Mouse (Mus musculus) embryonic stem cell, embryonic (primary cell): Measurements from ENCODE around the gene H2-M5.

Source experiments
- CTCF ChIA-PET, 4 experiments: fragments of 300-600 bp in 2 of 4; fragments of 350-600 bp in 2 of 4; sonication (Branson Sonifier 250); formaldehyde crosslinking; loops; one replicate each; lab custom pipeline; 2022; ENCODE audit warnings: inconsistent platforms in 2 of 4; lab: Charles Lee
- POLR2A ChIA-PET, 4 experiments: fragments of 300-600 bp in 2 of 4; fragments of 350-600 bp in 2 of 4; sonication (Branson Sonifier 250); formaldehyde crosslinking; loops; one replicate each; lab custom pipeline; 2022; ENCODE audit warnings: antibody characterized with exemption in 4 of 4, inconsistent platforms in 1 of 4; lab: Charles Lee

The H2-M5 gene

GRCm38 (mm10) chr17:37002364-37003330, 13.3 kb upstream of the H2-M5 start:
- POLR2A ChIA-PET: interaction anchor here (0.6 to 32.1 kb wide), 84 partner anchors 3 to 1834 kb away, joined by 3 to 469 read pairs (median 6); partner anchors contain the start of genes Gabbr1 (in 3 of the 4), H2-M5 (in 3 of the 4), Trim26 (in 3 of the 4) and 2410137M14Rik (in 2 of the 4)
- CTCF ChIA-PET: interaction anchor here (0.6 to 1.2 kb wide), 5 partner anchors 32 to 167 kb away, joined by 3 to 4 read pairs (median 3); partner anchors contain the start of gene Gabbr1 (in 2 of the 4)

- POLR2A ChIA-PET: interaction anchor here (0.6 to 32.1 kb wide), 30 partner anchors 9 to 718 kb away, joined by 3 to 469 read pairs (median 6); partner anchors contain the start of genes 2410137M14Rik (in 2 of the 4), Mog (in 2 of the 4), Gabbr1 (in 1 of the 4) and H2-M5 (in 1 of the 4)
Measured at GRCm38 (mm10) chr17:37000863-37001262, 11.5 kb upstream of the H2-M5 start, which contains the start of gene Zfp57. Gene Zfp57, plus strand, starts transcription at chr17:37001163.

GRCm38 (mm10) chr17:36998477-36998876, 9.1 kb upstream of the H2-M5 start:
- POLR2A ChIA-PET: interaction anchor here (0.5 to 32.1 kb wide), 45 partner anchors 9 to 217 kb away, joined by 3 to 469 read pairs (median 11); partner anchors contain the start of genes 2410137M14Rik (in 3 of the 4), H2-M5 (in 3 of the 4), Znrd1 (in 3 of the 4) and Znrd1as (in 3 of the 4)
- CTCF ChIA-PET: interaction anchor here in 2 of 4 experiments (1.0 to 1.5 kb wide), 2 partner anchors 9 to 51 kb away, joined by 3 read pairs; no protein-coding TSS in a partner anchor

More at GRCm38 (mm10) chr17:37000863-37001262, 11.5 kb upstream of the H2-M5 start, which contains the start of gene Zfp57:
- CTCF ChIA-PET: interaction anchor here in 2 of 4 experiments (0.6 to 1.3 kb wide), 5 partner anchors 21 to 1003 kb away, joined by 3 to 4 read pairs (median 3); no protein-coding TSS in a partner anchor

- CTCF ChIA-PET: interaction anchor here in 3 of 4 experiments (0.7 to 1.5 kb wide), 11 partner anchors 10 to 1208 kb away, joined by 3 to 6 read pairs (median 3); partner anchors contain the start of genes Znrd1 (in 1 of the 3) and Znrd1as (in 1 of the 3)
- POLR2A ChIA-PET: interaction anchor here (0.5 to 32.1 kb wide), 81 partner anchors 8 to 1078 kb away, joined by 3 to 469 read pairs (median 5); partner anchors contain the start of genes 2410137M14Rik (in 4 of the 4), Gabbr1 (in 4 of the 4), H2-M5 (in 3 of the 4) and Mog (in 2 of the 4)
Measured at GRCm38 (mm10) chr17:36997033-36997735, 7.8 kb upstream of the H2-M5 start.

GRCm38 (mm10) chr17:36995448-36995847, 6.1 kb upstream of the H2-M5 start:
- POLR2A ChIA-PET: interaction anchor here (0.7 to 32.1 kb wide), 44 partner anchors 8 to 88 kb away, joined by 3 to 469 read pairs (median 7); partner anchors contain the start of genes 2410137M14Rik (in 4 of the 4), Znrd1 (in 3 of the 4), Znrd1as (in 3 of the 4) and Gabbr1 (in 2 of the 4)
- CTCF ChIA-PET: interaction anchor here in 2 of 4 experiments (0.7 to 1.3 kb wide), 3 partner anchors 23 to 85 kb away, joined by 3 to 6 read pairs (median 4); no protein-coding TSS in a partner anchor

- ChIA-PET CTCF (interaction anchor here in 1 of 4 experiments (1.2 kb wide), 1 partner anchor 22 kb away, joined by 6 read pairs; no protein-coding TSS in a partner anchor), POLR2A (interaction anchor here (0.5 to 32.1 kb wide), 29 partner anchors 8 to 159 kb away, joined by 3 to 469 read pairs (median 11); partner anchors contain the start of genes 2410137M14Rik (in 4 of the 4), H2-M5 (in 1 of the 4), Ppp1r11 (in 1 of the 4) and Znrd1 (in 1 of the 4))
Measured at GRCm38 (mm10) chr17:36994528-36994927, 5.2 kb upstream of the H2-M5 start.

GRCm38 (mm10) chr17:36993770-36994325, 4.5 kb upstream of the H2-M5 start:
- ChIA-PET CTCF (interaction anchor here in 2 of 4 experiments (0.6 to 0.7 kb wide), 2 partner anchors 35 to 56 kb away, joined by 3 to 4 read pairs; no protein-coding TSS in a partner anchor), POLR2A (interaction anchor here (0.5 to 32.1 kb wide), 31 partner anchors 8 to 90 kb away, joined by 3 to 469 read pairs (median 6); partner anchors contain the start of genes 2410137M14Rik (in 3 of the 4), H2-M5 (in 1 of the 4) and Ppp1r11 (in 1 of the 4))

- ChIA-PET CTCF (interaction anchor here (0.6 to 1.2 kb wide), 6 partner anchors 9 to 1113 kb away, joined by 3 to 5 read pairs (median 3); partner anchors contain the start of genes 2410137M14Rik (in 1 of the 4) and Dhx16 (in 1 of the 4)), POLR2A (interaction anchor here (0.7 to 32.1 kb wide), 26 partner anchors 8 to 213 kb away, joined by 3 to 469 read pairs (median 6); partner anchors contain the start of genes 2410137M14Rik (in 3 of the 4), H2-M5 (in 1 of the 4), Trim26 (in 1 of the 4) and Zfp57 (in 1 of the 4))
Measured at GRCm38 (mm10) chr17:36992336-36993104, 3.2 kb upstream of the H2-M5 start.

GRCm38 (mm10) chr17:36990630-36991029, 1.3 kb upstream of the H2-M5 start:
- ChIA-PET CTCF (interaction anchor here in 1 of 4 experiments (1.1 kb wide), 1 partner anchor 76 kb away, joined by 5 read pairs; no protein-coding TSS in a partner anchor), POLR2A (interaction anchor here in 2 of 4 experiments (0.9 to 32.1 kb wide), 16 partner anchors 6 to 56 kb away, joined by 3 to 469 read pairs (median 10); partner anchors contain the start of genes 2410137M14Rik (in 2 of the 2), H2-M5 (in 1 of the 2), Mog (in 1 of the 2) and Zfp57 (in 1 of the 2))

GRCm38 (mm10) chr17:36988475-36988874, 862 bp downstream of the H2-M5 start:
- ChIA-PET CTCF (interaction anchor here in 2 of 4 experiments (0.5 to 1.0 kb wide), 2 partner anchors 55 to 96 kb away, joined by 3 to 6 read pairs; no protein-coding TSS in a partner anchor), POLR2A (interaction anchor here (0.5 to 10.9 kb wide), 35 partner anchors 8 to 908 kb away, joined by 3 to 469 read pairs (median 5); partner anchors contain the start of genes 2410137M14Rik (in 1 of the 4), Gabbr1 (in 1 of the 4), Ppp1r11 (in 1 of the 4) and Trim26 (in 1 of the 4))

GRCm38 (mm10) chr17:36982253-36983155, 6.8 kb downstream of the H2-M5 start:
- POLR2A ChIA-PET: interaction anchor here (0.6 to 10.9 kb wide), 70 partner anchors 9 to 215 kb away, joined by 3 to 469 read pairs (median 7); partner anchors contain the start of genes Gabbr1 (in 4 of the 4), Trim26 (in 2 of the 4), Zfp57 (in 2 of the 4) and Znrd1 (in 2 of the 4)
- CTCF ChIA-PET: interaction anchor here in 2 of 4 experiments (0.7 to 2.1 kb wide), 5 partner anchors 15 to 159 kb away, joined by 3 to 7 read pairs (median 3); no protein-coding TSS in a partner anchor

- CTCF ChIA-PET: interaction anchor here in 2 of 4 experiments (0.7 to 2.1 kb wide), 5 partner anchors 15 to 158 kb away, joined by 3 to 7 read pairs (median 3); no protein-coding TSS in a partner anchor
- POLR2A ChIA-PET: interaction anchor here (0.6 to 10.9 kb wide), 66 partner anchors 7 to 209 kb away, joined by 3 to 469 read pairs (median 9); partner anchors contain the start of genes Gabbr1 (in 4 of the 4), H2-M5 (in 2 of the 4), Trim26 (in 2 of the 4) and Zfp57 (in 2 of the 4)
Measured at GRCm38 (mm10) chr17:36981845-36982244, 7.5 kb downstream of the H2-M5 start.

- CTCF ChIA-PET: interaction anchor here in 2 of 4 experiments (0.8 to 2.1 kb wide), 5 partner anchors 9 to 157 kb away, joined by 3 to 7 read pairs (median 3); no protein-coding TSS in a partner anchor
- POLR2A ChIA-PET: interaction anchor here (0.5 to 10.9 kb wide), 66 partner anchors 8 to 209 kb away, joined by 3 to 469 read pairs (median 9); partner anchors contain the start of genes Gabbr1 (in 4 of the 4), H2-M5 (in 3 of the 4), Trim26 (in 2 of the 4) and Zfp57 (in 2 of the 4)
Measured at GRCm38 (mm10) chr17:36981221-36981813, 8.0 kb downstream of the H2-M5 start, which contains the start of gene 2410137M14Rik. Gene 2410137M14Rik, minus strand, starts transcription at chr17:36981237.
